Mouse (Mus musculus) megakaryocyte, embryonic 14.5 days (primary cell): ENCODE data around the gene Nosip.

Source experiments
- FLI1 ChIP-seq: IDR thresholded peaks from 2 replicates; pipeline ENCODE4 v1.6.1; 2012; ENCODE audit warnings: low read length, inconsistent platforms, mixed read lengths
- GATA1 ChIP-seq: IDR thresholded peaks from 3 replicates; pipeline ENCODE4 v1.6.1; 2012; ENCODE audit warnings: mixed read lengths, low read length, inconsistent platforms, borderline replicate concordance

GRCm38 (mm10) chr7:45091001-45091990 lies 29.1 kb downstream of the Nosip start:
- TF ChIP-seq FLI1 (no peak), GATA1 (no peak)
